Mouse (Mus musculus) regulatory T cell (primary cell): ENCODE measurements at regions not wholly inside any gene's neighbourhood (a gene's known extent, or its start where the extent isn't known, plus 50 kb on each side); places are given as distances from the start of the nearest gene placed in this dataset.
"Not testable (repeated sequence)": the region's sequence is repeated elsewhere in the genome, so short reads cannot be mapped to it uniquely, and the experiment has no call there.

Experiments
- in situ Hi-C: fragments of 300-600 bp; cut with MboI, MseI; formaldehyde crosslinking; loops from one replicate; pipeline ENCODE4 v1.15.1; 2025; ENCODE audit warnings: high pct_unique_total_duplicates

- in situ Hi-C loops, result no loop called here
Measured at GRCm38 (mm10) chr6:95058017-95058416, 59.0 kb upstream of the Kbtbd8 start.

GRCm38 (mm10) chr6:95056222-95056621 is 60.8 kb upstream of the Kbtbd8 start:
- in situ Hi-C loops, result no loop called here

DNA sequence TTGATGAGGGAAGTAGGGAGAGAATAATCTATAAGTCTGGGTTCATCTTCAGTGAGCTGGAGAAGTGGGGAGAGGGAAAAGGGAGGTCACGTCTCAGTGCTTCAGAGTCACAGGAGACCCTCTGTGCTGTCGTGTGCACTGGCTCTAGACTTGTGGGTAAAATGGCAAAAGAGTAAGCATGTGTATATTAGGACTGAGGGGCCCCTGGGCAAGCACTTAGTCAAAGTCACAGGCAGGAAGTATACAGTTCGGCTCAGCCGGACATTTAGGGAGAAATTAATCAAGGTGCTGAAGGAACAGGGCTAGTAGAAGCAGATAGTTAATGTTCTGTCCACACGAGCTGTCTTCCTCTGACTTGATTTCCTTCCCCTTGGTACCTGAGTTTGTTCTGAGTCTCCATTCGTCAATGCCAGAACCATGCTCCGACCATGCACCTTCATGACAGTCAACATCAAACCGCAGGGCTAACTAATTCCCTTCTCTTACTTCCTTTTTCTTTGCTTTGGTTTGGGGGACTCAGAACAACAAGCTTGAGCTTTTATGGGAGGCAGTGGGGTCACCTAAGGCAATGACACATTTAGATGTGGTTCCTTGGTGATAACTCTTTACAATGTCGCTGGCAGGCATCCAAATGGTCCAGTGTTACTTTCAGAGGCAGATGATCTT is 63.2 kb upstream of the Kbtbd8 start:
- in situ Hi-C loops, result no loop called here

- in situ Hi-C loops, result not testable (repeated sequence)
Measured at GRCm38 (mm10) chr6:95041351-95041750, 75.7 kb upstream of the Kbtbd8 start.

GRCm38 (mm10) chr6:95024239-95024638 is 92.8 kb upstream of the Kbtbd8 start:
- in situ Hi-C loops, result no loop called here

GRCm38 (mm10) chr6:95021724-95022123 is 95.3 kb upstream of the Kbtbd8 start:
- in situ Hi-C loops, result no loop called here

GRCm38 (mm10) chr6:95017911-95018310 is 99.1 kb upstream of the Kbtbd8 start:
- in situ Hi-C loops, result no loop called here

GRCm38 (mm10) chr6:95017484-95017883 is 99.6 kb upstream of the Kbtbd8 start:
- in situ Hi-C loops, result no loop called here

- in situ Hi-C loops, result no loop called here
Measured at GRCm38 (mm10) chr6:95013096-95013495, 103.9 kb upstream of the Kbtbd8 start.

GRCm38 (mm10) chr6:95006485-95006884 is 110.6 kb upstream of the Kbtbd8 start:
- in situ Hi-C loops, result no loop called here

GRCm38 (mm10) chr6:95003716-95004115 is 113.3 kb upstream of the Kbtbd8 start:
- in situ Hi-C loops, result no loop called here

- in situ Hi-C loops, result no loop called here
Measured at GRCm38 (mm10) chr6:94999562-94999961, 117.5 kb upstream of the Kbtbd8 start.

GRCm38 (mm10) chr6:94999002-94999401 is 118.0 kb upstream of the Kbtbd8 start:
- in situ Hi-C loops, result no loop called here

- in situ Hi-C loops, result no loop called here
Measured at GRCm38 (mm10) chr6:94998371-94998770, 118.7 kb upstream of the Kbtbd8 start.

DNA sequence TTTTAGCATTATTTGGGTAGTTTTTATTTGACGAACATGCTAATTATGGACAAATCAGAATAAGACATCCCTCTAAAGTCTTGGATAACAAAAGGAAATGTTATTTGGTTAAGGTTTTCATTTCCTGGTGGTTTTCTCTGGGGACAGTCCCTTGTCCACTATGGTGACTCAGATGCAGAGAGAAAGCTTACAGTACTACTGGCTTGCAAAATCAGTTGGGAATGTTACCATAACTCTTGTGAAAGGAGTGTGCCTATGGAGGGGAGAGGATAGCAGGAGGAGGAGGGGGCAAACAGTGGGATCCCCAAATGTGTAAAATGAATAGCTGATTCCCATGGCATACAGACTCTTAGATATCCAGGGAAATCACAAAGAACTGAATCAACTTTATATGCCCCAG is 122.7 kb upstream of the Kbtbd8 start:
- in situ Hi-C loops, result no loop called here

DNA sequence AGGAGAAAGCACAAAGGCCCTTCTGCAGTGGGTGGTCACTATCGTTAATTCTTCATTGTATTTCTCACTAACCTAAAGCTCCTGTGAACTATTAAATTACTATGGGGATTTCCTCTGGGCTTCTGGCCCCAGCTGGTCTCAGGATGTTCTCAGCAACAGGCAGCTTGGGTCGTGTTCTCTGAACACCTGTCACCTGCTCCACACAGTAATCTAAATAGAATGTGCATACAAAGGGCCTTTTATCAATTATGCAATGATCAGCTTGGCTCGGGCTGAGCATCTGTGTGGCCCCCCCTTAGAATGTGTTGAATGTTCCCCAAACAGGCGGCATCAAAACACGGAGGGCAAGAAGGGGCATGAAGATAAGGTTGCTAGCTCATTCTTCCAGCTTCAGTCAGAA is 129.6 kb upstream of the Kbtbd8 start:
- in situ Hi-C loops, result loop anchor here (5.0 kb wide), 1 partner anchor 460 kb away; no protein-coding TSS in a partner anchor

DNA sequence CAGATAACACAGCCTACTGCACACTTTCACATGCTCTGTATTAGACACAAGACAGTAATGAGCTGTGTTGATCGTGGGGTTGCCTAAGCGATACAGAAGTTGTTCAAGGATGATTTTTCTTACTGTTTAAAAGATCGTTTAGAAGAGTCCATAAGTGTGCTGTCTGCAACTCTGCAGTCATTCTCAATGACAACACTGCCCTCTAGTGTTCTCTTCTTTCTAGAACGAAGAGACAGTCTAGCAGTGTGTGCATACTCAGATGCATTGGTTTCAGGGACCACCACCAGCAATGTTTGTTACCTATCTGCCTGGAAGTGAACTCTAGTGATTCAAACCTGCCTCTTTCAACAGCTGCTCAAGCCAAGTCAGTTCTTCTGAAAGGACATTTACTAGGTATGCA is 130.7 kb upstream of the Kbtbd8 start:
- in situ Hi-C loops, result loop anchor here (5.0 kb wide), 1 partner anchor 459 kb away; no protein-coding TSS in a partner anchor

DNA sequence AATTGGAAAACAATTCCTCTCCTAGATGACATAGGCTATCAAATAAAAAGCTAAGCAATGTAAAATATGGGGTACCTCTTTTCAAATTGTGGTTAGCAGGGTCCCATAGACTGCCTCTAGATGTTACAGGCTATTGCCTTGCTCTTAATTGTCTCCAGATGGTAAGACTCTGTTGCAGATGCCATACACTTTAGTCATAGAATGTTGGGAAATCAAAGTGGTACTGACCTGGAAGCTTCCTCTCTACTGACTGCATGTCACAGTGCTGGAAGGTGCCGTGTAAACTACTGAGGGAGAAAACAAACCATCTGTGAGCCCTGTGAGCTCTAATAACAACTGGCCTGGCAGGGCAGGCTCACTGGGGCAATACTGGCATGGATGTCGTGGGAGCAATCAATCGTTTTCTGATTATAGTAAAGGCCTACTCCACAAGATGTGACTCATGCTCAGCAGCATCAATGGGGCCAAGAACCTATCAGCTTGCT is 132.6 kb upstream of the Kbtbd8 start:
- in situ Hi-C loops, result no loop called here

DNA sequence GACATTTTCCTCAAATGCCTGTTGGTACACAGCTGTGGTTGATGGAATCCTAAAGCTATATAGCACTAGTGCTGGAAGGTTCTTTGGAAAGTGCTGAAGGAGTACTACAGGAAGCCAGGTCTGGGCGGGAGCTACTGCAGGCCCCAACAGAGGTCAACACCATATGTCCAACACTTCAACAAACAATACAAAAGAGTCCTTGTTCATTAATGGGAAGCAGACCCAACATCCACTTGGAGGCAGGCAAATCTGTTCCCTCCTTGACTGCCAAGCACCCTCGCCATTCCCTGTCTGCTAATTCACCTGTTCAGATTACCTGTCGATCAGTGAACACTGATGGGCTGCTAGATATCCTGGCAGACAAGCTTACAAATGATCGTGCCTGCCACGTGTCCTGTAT is 148.4 kb upstream of the Kbtbd8 start:
- in situ Hi-C loops, result loop anchor here (10.0 kb wide), 1 partner anchor 254 kb away; no protein-coding TSS in a partner anchor

- in situ Hi-C loops, result loop anchor here (10.0 kb wide), 1 partner anchor 252 kb away; no protein-coding TSS in a partner anchor
Measured at GRCm38 (mm10) chr6:94966962-94967361, 150.1 kb upstream of the Kbtbd8 start.

- in situ Hi-C loops, result loop anchor here (5.0 to 10.0 kb wide), 3 partner anchors 248 to 416 kb away; no protein-coding TSS in a partner anchor
Measured at GRCm38 (mm10) chr6:94963204-94963603, 153.8 kb upstream of the Kbtbd8 start.

DNA sequence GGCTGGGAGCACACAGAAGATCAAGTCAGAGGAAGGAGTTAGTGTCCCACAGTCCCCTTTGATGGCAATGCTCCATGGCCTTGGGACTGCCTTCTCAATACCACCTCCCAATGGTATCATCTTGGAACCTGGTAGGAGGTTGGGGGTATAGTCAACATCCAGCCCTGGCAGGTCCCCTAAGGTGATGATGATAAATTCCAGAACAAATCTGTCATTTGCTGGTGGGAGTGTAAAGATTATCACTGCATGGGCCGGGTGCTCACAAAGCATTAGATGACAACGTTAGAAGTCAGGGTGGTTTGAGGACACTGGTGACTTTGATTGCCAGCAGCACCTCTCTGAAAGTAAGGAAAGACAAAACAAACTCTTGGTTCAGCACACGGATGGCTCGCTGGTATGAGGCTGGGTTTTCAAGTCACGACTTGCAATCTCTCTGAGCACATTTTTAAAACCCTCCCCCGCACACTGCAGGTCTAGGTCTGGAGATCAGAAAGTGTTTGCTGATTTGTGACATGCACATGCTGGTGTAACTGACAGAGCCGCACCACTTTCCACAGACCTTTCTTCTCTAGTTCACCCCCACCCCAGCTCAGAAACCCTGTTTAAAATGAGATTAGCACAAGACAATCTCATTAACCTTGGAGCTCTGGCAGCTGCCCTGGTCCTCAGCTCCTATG is 154.5 kb upstream of the Kbtbd8 start:
- in situ Hi-C loops, result loop anchor here (5.0 to 10.0 kb wide), 3 partner anchors 248 to 415 kb away; no protein-coding TSS in a partner anchor

- in situ Hi-C loops, result loop anchor here (5.0 to 10.0 kb wide), 3 partner anchors 247 to 415 kb away; no protein-coding TSS in a partner anchor
Measured at GRCm38 (mm10) chr6:94961821-94962220, 155.2 kb upstream of the Kbtbd8 start.
